Mouse (Mus musculus) colon, adult 2 months (tissue): ENCODE data around the gene Gm21732. TPM values are rescaled to one million over a fixed set of nuclear protein-coding genes. Genes with fewer than 3 reads are reported as not detected.

Source experiments
- polyA plus RNA-seq: library from polyadenylated mRNA; depleted of rRNA; stranded (reverse); fragments of >200 nt; gene quantifications from 2 replicates; pipeline ENCODE4 v1.2.3, GENCODE M21; 2012; rRNA removed

The Gm21732 gene
- polyA plus RNA-seq, result not detected in 2 replicates

DNA sequence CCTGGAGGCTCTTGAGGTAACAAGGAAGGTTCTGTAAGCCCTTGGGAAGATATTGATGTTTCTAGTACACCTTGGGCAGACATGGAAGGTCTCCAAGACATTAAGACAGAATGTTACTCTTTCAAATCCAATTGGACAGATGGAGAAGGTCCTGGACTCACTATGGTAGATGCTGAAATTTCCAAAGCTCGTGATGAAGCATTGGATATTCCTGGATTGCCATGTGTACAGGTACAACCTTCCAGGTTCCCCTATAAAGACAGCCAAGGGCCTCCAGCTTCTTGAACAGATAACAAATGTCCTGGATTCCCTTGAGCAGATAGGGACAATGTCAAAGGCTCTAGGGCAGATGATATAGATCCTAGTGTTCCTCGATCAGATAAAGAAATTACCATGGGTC is at the start of gene Gm21732:
TSS of gene Gm21732 (minus strand) at position 101 of the 400 bp plus-strand sequence.

Other genes starting within 250 kb of the Gm21732 start
- gene Gm20897, start 73.5 kb downstream of the Gm21732 start, polyA plus RNA-seq, result not detected in 2 replicates